Comparison of ENCODE assay signal across 14 mouse cellular contexts in genomic region chr12:114641089-114641488, GRCm38 (mm10).
"Had no signal": no experiment of that assay in that cellular context is flagged by ENCODE, and none has a peak within 500 bp of the region (broad histone marks: within the 10 kb centered on the region; RNA-seq: fewer than 3 reads in every experiment).

No protein-coding gene starts in this region.

- H3K4me1 ChIP-seq: heart, embryonic 13.5 days; heart, embryonic 15.5 days; hindbrain, embryonic 10.5 days; hindbrain, embryonic 13.5 days; hindbrain, embryonic 15.5 days; limb, embryonic 10.5 days; limb, embryonic 12.5 days had no signal

- H3K4me3 ChIP-seq: heart, adult 2 months; heart, embryonic 13.5 days; heart, embryonic 15.5 days; hindbrain, embryonic 10.5 days; hindbrain, embryonic 13.5 days; hindbrain, embryonic 15.5 days; layer of hippocampus, adult 2 months; left cerebral cortex, adult 2 months; limb, embryonic 10.5 days; limb, embryonic 12.5 days had no signal

- H3K36me3 ChIP-seq: heart, embryonic 13.5 days; heart, embryonic 15.5 days; hindbrain, embryonic 10.5 days; hindbrain, embryonic 13.5 days; hindbrain, embryonic 15.5 days; limb, embryonic 10.5 days; limb, embryonic 12.5 days had no signal

- H3K9me3 ChIP-seq: limb, embryonic 10.5 days had no signal

- H3K27me3 ChIP-seq: heart, embryonic 13.5 days; heart, embryonic 15.5 days; hindbrain, embryonic 13.5 days; hindbrain, embryonic 15.5 days; limb, embryonic 12.5 days had no signal

- H3K4me2 ChIP-seq: heart, embryonic 11.5 days; heart, embryonic 13.5 days; heart, embryonic 15.5 days; hindbrain, embryonic 13.5 days; hindbrain, embryonic 15.5 days; limb, embryonic 12.5 days; liver, embryonic 11.5 days had no signal

- ATAC-seq: hindbrain, postnatal 0 days; intestine, embryonic 16.5 days had no signal

- H3K9ac ChIP-seq: heart, embryonic 13.5 days; heart, embryonic 15.5 days; hindbrain, embryonic 13.5 days; hindbrain, embryonic 15.5 days; limb, embryonic 12.5 days had no signal

- H3K27ac ChIP-seq: heart, adult 2 months; heart, embryonic 13.5 days; heart, embryonic 15.5 days; hindbrain, embryonic 10.5 days; hindbrain, embryonic 13.5 days; hindbrain, embryonic 15.5 days; hindbrain, postnatal 0 days; layer of hippocampus, adult 2 months; left cerebral cortex, adult 2 months; limb, embryonic 10.5 days; limb, embryonic 12.5 days had no signal
